In genomic region chr17:85190128-85190435, GRCm38 (mm10) we compare ENCODE assay signal across 10 mouse cellular contexts.
DNase-seq lines count a peak whose midpoint lies in the region; ATAC-seq and TF ChIP-seq lines count a peak whose summit lies in the region.
"Had no signal": no experiment of that assay in that cellular context is flagged by ENCODE, and none has a peak within 500 bp of the region (broad histone marks: within the 10 kb centered on the region; RNA-seq: fewer than 3 reads in every experiment).

No protein-coding gene starts in this region.

- H3K9ac ChIP-seq in kidney, embryonic 14.5 days (ENCODE audit: low read depth, low read length): no peak overlapping the region
- no peak overlapping the region for H3K9ac ChIP-seq in forebrain, postnatal 0 days
- H3K9ac ChIP-seq in liver, postnatal 0 days (replicated peaks): no peak overlapping the region
- no peak overlapping the region for H3K9ac ChIP-seq in heart, embryonic 11.5 days (ENCODE audit: low read depth, low read length)

- H3K4me3 ChIP-seq in kidney, embryonic 14.5 days (ENCODE audit: low read length): no peak overlapping the region
- H3K4me3 ChIP-seq in forebrain, postnatal 0 days (ENCODE audit: low read depth, low read length): no peak overlapping the region
- no peak overlapping the region for H3K4me3 ChIP-seq in liver, postnatal 0 days (ENCODE audit: low read depth, low read length)
- no peak overlapping the region for H3K4me3 ChIP-seq in heart, embryonic 11.5 days (ENCODE audit: low read depth, low read length)

- peaks cover 3% of the 10 kb centered on the region; the same call in 1 of the 2 replicates for H3K27me3 ChIP-seq in kidney, embryonic 14.5 days (ENCODE audit: control insufficient read depth, insufficient read depth, low read length)
- no peaks in the 10 kb centered on the region for H3K27me3 ChIP-seq in forebrain, postnatal 0 days (ENCODE audit: insufficient read depth, low read length)
- H3K27me3 ChIP-seq in liver, postnatal 0 days (ENCODE audit: insufficient read depth, low read length): no peaks in the 10 kb centered on the region
- no peaks in the 10 kb centered on the region for H3K27me3 ChIP-seq in heart, embryonic 11.5 days (ENCODE audit: control insufficient read depth, insufficient read depth, low read length)
- H3K27me3 ChIP-seq: Patski had no signal

- no peak for ATAC-seq in kidney, embryonic 14.5 days (ENCODE audit: low FRiP score, low TSS enrichment)
- ATAC-seq in forebrain, postnatal 0 days: no peak
- no peak for ATAC-seq in liver, postnatal 0 days
- no peak for ATAC-seq in heart, embryonic 11.5 days (replicated peaks; ENCODE audit: insufficient number of reproducible peaks, low FRiP score, low TSS enrichment)

- peak; percentile 42 for DNase-seq in kidney, adult 11 months
- DNase-seq in forebrain, postnatal 0 days: no peak
- DNase-seq in kidney, postnatal 10 days: peak; percentile 16
- peak; percentile 87 for DNase-seq in retina, postnatal 1 day
- no peak for DNase-seq in liver, postnatal 0 days
- no peak for DNase-seq in adrenal gland, adult 8-10 months

- no peak for TF ChIP-seq EP300 in liver, postnatal 0 days (IDR thresholded peaks at IDR 0.05; ENCODE audit: low read depth)

- no peaks in the 10 kb centered on the region for H3K36me3 ChIP-seq in kidney, embryonic 14.5 days (ENCODE audit: control insufficient read depth, insufficient read depth, low read length)
- no peaks in the 10 kb centered on the region for H3K36me3 ChIP-seq in forebrain, postnatal 0 days (ENCODE audit: insufficient read depth)
- H3K36me3 ChIP-seq in liver, postnatal 0 days (replicated peaks; ENCODE audit: insufficient read depth, low read length): no peaks in the 10 kb centered on the region
- H3K36me3 ChIP-seq in heart, embryonic 11.5 days (ENCODE audit: control insufficient read depth, insufficient read depth, low read length): no peaks in the 10 kb centered on the region

- H3K27ac ChIP-seq in kidney, embryonic 14.5 days (ENCODE audit: low read depth, low read length): no peak overlapping the region
- H3K27ac ChIP-seq in forebrain, postnatal 0 days (ENCODE audit: low read depth, low read length): no peak overlapping the region
- H3K27ac ChIP-seq in liver, postnatal 0 days (ENCODE audit: low read depth): no peak overlapping the region
- H3K27ac ChIP-seq in heart, embryonic 11.5 days (ENCODE audit: low read depth, low read length): no peak overlapping the region
- H3K27ac ChIP-seq: macrophage had no signal

- H3K4me1 ChIP-seq in kidney, embryonic 14.5 days (ENCODE audit: control insufficient read depth, insufficient read depth, low read length): peaks cover 3% of the 10 kb centered on the region; the same call in 1 of the 2 replicates
- no peaks in the 10 kb centered on the region for H3K4me1 ChIP-seq in forebrain, postnatal 0 days (ENCODE audit: insufficient read depth)
- no peaks in the 10 kb centered on the region for H3K4me1 ChIP-seq in liver, postnatal 0 days (ENCODE audit: insufficient read depth)
- H3K4me1 ChIP-seq in heart, embryonic 11.5 days (ENCODE audit: control insufficient read depth, insufficient read depth, low read length): no peaks in the 10 kb centered on the region

- H3K9me3 ChIP-seq in kidney, embryonic 14.5 days (ENCODE audit: control insufficient read depth, low read length): no peaks in the 10 kb centered on the region
- H3K9me3 ChIP-seq in forebrain, postnatal 0 days (ENCODE audit: low read length): no peaks in the 10 kb centered on the region
- H3K9me3 ChIP-seq in liver, postnatal 0 days (ENCODE audit: low read length): no peaks in the 10 kb centered on the region
- no peaks in the 10 kb centered on the region for H3K9me3 ChIP-seq in heart, embryonic 11.5 days (replicated peaks; ENCODE audit: control insufficient read depth, low read length)

- no peak overlapping the region for H3K4me2 ChIP-seq in kidney, embryonic 14.5 days (replicated peaks; ENCODE audit: low read depth, low read length)
- peak overlapping the region; percentile 31; the same call in 1 of the 2 replicates for H3K4me2 ChIP-seq in forebrain, postnatal 0 days (ENCODE audit: low read depth)
- H3K4me2 ChIP-seq in liver, postnatal 0 days (ENCODE audit: low read depth, low read length): no peak overlapping the region
- H3K4me2 ChIP-seq in heart, embryonic 11.5 days: no peak overlapping the region

- WGBS in kidney, embryonic 14.5 days: 2% methylated on average over 7 of the region's 7 CpGs
- WGBS in forebrain, postnatal 0 days: 5% methylated on average over 7 of the region's 7 CpGs
- WGBS in liver, postnatal 0 days (ENCODE audit: insufficient replicate concordance): 21% methylated on average over 7 of the region's 7 CpGs
- WGBS in heart, embryonic 11.5 days (ENCODE audit: insufficient replicate concordance): 50% methylated on average over 7 of the region's 7 CpGs

- no peak for TF ChIP-seq CTCF in forebrain, postnatal 0 days (IDR thresholded peaks at IDR 0.05; ENCODE audit: low read depth)
- no peak for TF ChIP-seq CTCF in liver, postnatal 0 days (IDR thresholded peaks at IDR 0.05; ENCODE audit: low read depth)

Comparison
In these comparisons a context has a peak if more than half of its experiments do, and no peak if none do; other contexts are left out.
1. DNase-seq: peak in kidney, adult 11 months (single experiment), kidney, postnatal 10 days (single experiment) and retina, postnatal 1 day (single experiment); none in forebrain, postnatal 0 days (single experiment), liver, postnatal 0 days (single experiment) and adrenal gland, adult 8-10 months (single experiment).